Mouse (Mus musculus): ENCODE results near the gene Gng12. TPM values are rescaled to one million over a fixed set of nuclear protein-coding genes. Genes with fewer than 3 reads are reported as not detected.
A peak's percentile ranks its signal among the peaks of the same experiment; 100 is the strongest.

Gng12 gene
- polyA plus RNA-seq, 1 experiment = 29.8 TPM

DNA sequence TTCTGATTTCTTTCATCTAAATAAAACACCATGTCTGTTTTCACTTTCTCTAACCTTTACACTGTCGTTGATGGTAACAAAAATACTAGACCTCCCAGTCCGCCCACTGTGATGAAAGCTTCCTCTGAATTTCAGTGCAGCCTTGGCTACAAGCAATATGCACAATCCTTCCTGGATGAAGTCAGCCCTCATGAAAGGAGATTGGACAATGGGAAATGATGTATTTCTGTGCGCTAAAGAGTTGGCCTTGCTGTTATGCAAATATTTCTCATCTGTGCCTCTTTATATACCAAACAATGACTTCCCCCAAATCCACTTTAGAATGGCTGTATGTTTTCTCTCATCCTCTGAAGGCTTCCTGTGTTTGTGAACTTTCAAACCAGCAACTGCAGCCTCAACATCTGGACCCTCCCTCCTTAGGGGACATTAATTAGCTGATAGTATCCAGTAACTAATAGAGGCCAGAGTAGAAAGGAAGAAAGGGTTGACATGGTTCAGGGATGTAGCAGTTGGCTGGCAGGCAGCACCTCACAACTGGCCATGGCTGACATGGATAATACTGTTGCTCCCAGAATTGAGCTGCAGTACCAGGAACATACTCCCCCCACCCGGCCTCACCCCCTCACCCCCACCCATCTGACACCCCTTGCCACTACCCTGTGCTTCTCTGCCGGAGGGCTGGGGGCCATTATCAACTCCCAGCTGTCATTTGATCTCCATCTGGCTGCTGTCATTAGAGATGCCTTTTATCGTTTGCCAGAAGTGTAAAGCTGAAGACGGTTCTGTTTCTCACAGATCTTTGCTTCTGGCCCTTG, 152.9 kb downstream of the Gng12 start:
- H3K4me3 ChIP-seq (replicated peaks; ENCODE audit: extremely low read depth, low read depth, low read length) = no peak overlapping the region
- H3K4me1 ChIP-seq (ENCODE audit: control insufficient read depth, insufficient read depth, low read length) = no peaks in the 10 kb centered on the region; the same call in 1 of the 2 replicates
- DNase-seq = no peak
- TF ChIP-seq POLR2A (IDR thresholded peaks at IDR 0.05; ENCODE audit: borderline replicate concordance, extremely low read depth, low read depth, low read length) (no peak), CTCF (IDR thresholded peaks at IDR 0.05; ENCODE audit: insufficient read depth, low read length) (no peak)
- WGBS = 31% methylated on average over 7 of the region's 7 CpGs

DNA sequence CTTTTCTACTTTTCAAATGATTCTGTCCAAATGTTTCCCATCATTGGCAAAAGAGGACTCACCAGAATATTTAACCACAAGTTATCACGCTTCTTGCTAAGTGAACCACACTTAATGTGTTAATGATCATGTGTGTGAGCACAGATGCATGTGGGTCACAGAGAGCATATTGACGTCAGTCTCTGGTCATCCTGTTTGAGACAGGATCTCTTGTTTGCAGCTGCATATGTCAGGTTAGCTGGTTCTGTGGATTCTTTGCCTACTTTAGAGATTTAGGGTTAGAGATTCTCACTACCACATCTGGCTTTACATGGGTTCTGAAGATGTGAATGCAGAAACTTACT, 153.5 kb downstream of the Gng12 start:
- Histone ChIP-seq H3K4me3 (replicated peaks; ENCODE audit: extremely low read depth, low read depth, low read length) (no peak overlapping the region), H3K4me1 (ENCODE audit: control insufficient read depth, insufficient read depth, low read length) (no peaks in the 10 kb centered on the region; the same call in 1 of the 2 replicates)
- no peak for DNase-seq
- 66% methylated on average over 2 of the region's 2 CpGs for WGBS
- no peak for TF ChIP-seq CTCF (IDR thresholded peaks at IDR 0.05; ENCODE audit: insufficient read depth, low read length)
- no peak for TF ChIP-seq POLR2A (IDR thresholded peaks at IDR 0.05; ENCODE audit: borderline replicate concordance, extremely low read depth, low read depth, low read length)

DNA sequence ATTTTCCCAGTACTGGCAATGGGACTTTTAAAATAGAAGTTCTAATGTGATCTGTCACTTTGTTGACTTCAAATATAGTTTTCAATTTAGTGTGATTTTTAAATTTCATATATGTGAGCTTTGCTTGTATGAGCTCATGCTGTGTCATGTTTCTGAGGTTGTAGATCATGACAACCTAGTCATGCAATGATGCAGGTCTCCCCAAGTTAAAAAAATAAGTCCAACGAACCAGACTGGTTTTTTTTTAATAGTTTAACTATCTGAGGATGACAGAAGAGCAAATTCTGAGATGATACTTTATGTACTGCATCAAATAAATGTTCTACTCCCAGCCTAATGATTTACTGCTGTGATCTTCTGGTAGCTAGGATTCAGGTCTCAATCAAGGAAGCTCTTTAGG, 153.9 kb downstream of the Gng12 start:
- Histone ChIP-seq H3K4me3 (replicated peaks; ENCODE audit: extremely low read depth, low read depth, low read length) (no peak overlapping the region), H3K4me1 (ENCODE audit: control insufficient read depth, insufficient read depth, low read length) (no peaks in the 10 kb centered on the region; the same call in 1 of the 2 replicates)
- 50% methylated on average over 1 of the region's 1 CpGs for WGBS
- TF ChIP-seq CTCF (IDR thresholded peaks at IDR 0.05; ENCODE audit: insufficient read depth, low read length) (no peak), POLR2A (IDR thresholded peaks at IDR 0.05; ENCODE audit: borderline replicate concordance, extremely low read depth, low read depth, low read length) (no peak)
- no peak for DNase-seq

DNA sequence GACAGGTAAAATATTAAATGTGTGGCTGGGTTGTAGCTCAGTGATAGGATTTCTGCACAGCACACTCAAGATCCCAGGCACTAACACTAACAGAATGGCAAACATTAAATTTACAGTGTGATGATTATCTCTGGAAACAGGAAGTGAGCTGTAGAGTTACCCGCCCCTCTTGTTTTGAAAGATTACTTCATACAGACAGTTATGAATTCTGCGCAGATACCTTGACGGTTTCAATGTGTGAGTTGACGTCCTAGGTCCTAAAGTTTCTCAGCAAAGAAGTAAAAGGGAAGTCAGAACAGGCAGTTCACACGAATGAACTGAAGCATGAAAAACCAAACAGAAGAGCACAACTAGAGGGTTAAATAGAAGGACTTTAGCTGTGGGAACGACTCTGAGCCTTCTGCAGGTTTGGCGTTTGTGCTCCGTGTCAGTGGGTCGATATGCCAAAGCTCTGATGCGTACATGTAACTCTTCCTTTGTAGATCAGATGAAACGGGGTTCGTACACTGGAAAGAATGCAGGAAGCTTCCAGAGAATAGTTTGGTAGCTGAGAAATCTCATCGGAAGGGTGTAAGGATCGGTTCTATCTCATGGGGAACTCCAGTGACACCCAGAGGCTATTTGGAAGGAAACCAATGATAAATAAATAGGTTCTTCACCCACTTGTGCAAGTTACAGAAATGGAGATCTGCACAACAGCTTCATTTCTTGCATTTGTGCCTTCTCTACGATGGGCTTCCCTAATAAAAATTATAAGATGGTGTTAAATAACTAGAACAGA, 160.1 kb downstream of the Gng12 start:
- peaks cover 13% of the 10 kb centered on the region for H3K4me1 ChIP-seq (ENCODE audit: control insufficient read depth, insufficient read depth, low read length)
- no peak for DNase-seq
- TF ChIP-seq POLR2A (IDR thresholded peaks at IDR 0.05; ENCODE audit: borderline replicate concordance, extremely low read depth, low read depth, low read length) (no peak), CTCF (IDR thresholded peaks at IDR 0.05; ENCODE audit: insufficient read depth, low read length) (no peak)
- H3K4me3 ChIP-seq (replicated peaks; ENCODE audit: extremely low read depth, low read depth, low read length) = peak overlapping the region; percentile 1
- 36% methylated on average over 15 of the region's 15 CpGs for WGBS

DNA sequence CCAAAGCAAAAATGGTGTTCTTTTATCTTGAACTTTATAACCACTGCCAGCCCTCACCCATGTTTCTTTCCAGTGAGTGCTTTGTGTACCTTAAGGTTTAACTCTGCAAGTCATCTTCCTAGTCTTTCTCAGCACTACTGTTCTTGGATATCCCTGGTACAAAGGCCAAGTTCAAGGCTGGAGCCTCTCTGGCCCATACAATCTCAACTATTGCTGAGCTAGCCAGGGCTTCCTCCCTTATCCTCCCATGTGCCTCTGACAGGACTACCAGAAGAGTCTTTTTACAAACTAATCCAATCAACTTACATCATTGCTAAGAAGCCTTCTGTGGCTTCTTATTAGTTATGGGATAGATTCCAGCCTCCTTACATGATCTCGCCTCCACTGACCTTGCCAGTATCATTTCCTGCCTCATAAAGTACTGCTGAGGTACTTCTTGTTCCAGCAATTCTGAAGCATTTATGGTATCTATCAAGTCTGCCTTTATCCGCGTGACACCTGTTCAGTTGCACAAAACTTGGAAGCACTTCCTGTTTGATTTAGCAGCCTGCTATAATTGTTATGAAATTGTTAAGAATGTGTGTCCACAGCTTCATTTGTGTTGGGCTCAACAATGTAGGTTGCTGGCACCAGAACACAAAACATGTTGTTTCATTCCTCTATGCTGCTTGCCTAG, 160.8 kb downstream of the Gng12 start:
- DNase-seq = no peak
- WGBS = 26% methylated on average over 3 of the region's 3 CpGs
- Histone ChIP-seq H3K4me1 (ENCODE audit: control insufficient read depth, insufficient read depth, low read length) (peaks cover 13% of the 10 kb centered on the region), H3K4me3 (replicated peaks; ENCODE audit: extremely low read depth, low read depth, low read length) (no peak overlapping the region)
- no peak for TF ChIP-seq CTCF (IDR thresholded peaks at IDR 0.05; ENCODE audit: insufficient read depth, low read length)
- no peak for TF ChIP-seq POLR2A (IDR thresholded peaks at IDR 0.05; ENCODE audit: borderline replicate concordance, extremely low read depth, low read depth, low read length)

DNA sequence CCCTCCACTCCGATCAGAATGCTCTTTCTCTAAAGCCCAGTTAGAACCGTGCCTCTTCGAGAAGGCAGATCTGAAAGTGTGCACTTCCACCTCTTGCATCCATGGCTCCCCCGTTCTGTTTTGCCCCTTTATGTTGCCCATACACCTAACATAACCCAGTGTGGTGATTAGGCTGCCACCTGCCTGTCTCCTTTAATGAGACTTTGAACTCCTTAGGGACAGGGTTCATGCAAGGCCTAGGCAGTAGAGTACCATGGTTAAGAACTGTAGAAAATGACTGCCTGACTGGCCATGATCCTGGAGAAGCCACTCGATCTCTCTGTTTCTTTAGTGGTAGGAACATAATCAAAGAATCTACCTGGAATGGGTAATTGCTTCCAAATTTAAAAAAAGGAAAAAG, 161.4 kb downstream of the Gng12 start:
- peaks cover 13% of the 10 kb centered on the region for H3K4me1 ChIP-seq (ENCODE audit: control insufficient read depth, insufficient read depth, low read length)
- TF ChIP-seq POLR2A (IDR thresholded peaks at IDR 0.05; ENCODE audit: borderline replicate concordance, extremely low read depth, low read depth, low read length) = no peak
- no peak for TF ChIP-seq CTCF (IDR thresholded peaks at IDR 0.05; ENCODE audit: insufficient read depth, low read length)
- no peak overlapping the region for H3K4me3 ChIP-seq (replicated peaks; ENCODE audit: extremely low read depth, low read depth, low read length)
- DNase-seq = no peak
- 64% methylated on average over 5 of the region's 5 CpGs for WGBS

DNA sequence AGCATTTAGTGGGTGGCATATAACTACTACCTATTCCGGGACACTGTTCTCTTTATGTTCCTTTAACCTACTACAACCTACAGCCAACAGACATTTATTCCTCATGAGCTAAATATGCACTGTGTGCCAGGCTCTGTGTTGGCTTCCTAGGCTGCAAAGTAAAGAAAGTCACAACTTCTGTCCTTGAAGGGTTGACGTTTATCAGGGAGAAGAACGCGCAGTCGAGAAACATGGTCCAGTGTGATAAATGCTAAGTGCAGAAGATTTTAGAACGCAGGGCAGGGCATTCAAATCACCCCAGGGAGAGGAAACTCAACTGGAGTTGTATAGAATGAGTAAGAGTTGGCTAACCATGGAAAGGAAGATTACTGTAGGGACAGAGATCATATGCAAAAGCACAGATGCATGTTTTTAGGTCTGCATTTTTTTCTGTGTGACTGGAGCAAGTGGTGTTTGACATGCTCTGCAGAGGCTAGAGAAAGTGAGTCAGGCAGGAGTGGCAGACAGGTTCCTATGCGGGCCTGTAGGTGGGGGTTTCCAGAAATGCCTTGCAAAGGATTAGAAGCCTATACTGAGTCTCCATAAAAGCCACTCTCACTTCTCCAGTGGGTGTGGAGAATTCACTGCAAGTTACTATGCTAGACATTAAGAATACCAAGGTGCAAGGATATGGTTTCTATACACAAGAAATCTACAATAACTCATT, 161.9 kb downstream of the Gng12 start:
- Histone ChIP-seq H3K4me3 (replicated peaks; ENCODE audit: extremely low read depth, low read depth, low read length) (no peak overlapping the region), H3K4me1 (ENCODE audit: control insufficient read depth, insufficient read depth, low read length) (peaks cover 13% of the 10 kb centered on the region)
- no peak for TF ChIP-seq CTCF (IDR thresholded peaks at IDR 0.05; ENCODE audit: insufficient read depth, low read length)
- no peak for TF ChIP-seq POLR2A (IDR thresholded peaks at IDR 0.05; ENCODE audit: borderline replicate concordance, extremely low read depth, low read depth, low read length)
- no peak for DNase-seq
- WGBS = 90% methylated on average over 7 of the region's 7 CpGs

DNA sequence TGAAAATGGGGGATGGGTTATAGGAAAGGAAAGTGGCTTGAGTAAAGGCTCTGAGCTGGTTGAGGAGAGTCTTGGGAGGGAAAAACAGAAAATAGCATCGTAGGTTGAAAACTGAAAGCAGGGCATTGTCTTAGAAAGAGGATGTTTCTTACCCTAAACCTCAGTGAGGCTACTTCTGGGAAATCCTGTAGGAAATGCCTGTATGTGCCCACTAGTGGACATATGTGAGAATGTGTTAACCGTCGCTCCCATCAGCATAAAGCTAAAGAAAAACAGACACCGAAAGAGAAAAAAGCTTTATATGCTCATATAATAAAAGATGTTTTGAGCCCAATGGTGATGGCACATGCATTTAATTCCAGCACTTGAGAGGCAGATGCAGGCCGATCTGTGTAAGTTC, 163.9 kb downstream of the Gng12 start:
- Histone ChIP-seq H3K4me1 (ENCODE audit: control insufficient read depth, insufficient read depth, low read length) (peaks cover 13% of the 10 kb centered on the region), H3K4me3 (replicated peaks; ENCODE audit: extremely low read depth, low read depth, low read length) (no peak overlapping the region)
- TF ChIP-seq CTCF (IDR thresholded peaks at IDR 0.05; ENCODE audit: insufficient read depth, low read length) = no peak
- TF ChIP-seq POLR2A (IDR thresholded peaks at IDR 0.05; ENCODE audit: borderline replicate concordance, extremely low read depth, low read depth, low read length) = no peak
- WGBS = 71% methylated on average over 5 of the region's 5 CpGs
- no peak for DNase-seq

Measured in lung, adult 2 months (tissue).